Mouse (Mus musculus): ENCODE data around the gene Ugt1a8.

The Ugt1a8 gene

GRCm38 (mm10) chr1:88259643-88260024 lies 172.0 kb downstream of the Ugt1a8 start:
- no peak for DNase-seq (ENCODE audit: low read depth, low spot score)

- peak; percentile 57 for DNase-seq (ENCODE audit: low read depth, low spot score)
Measured at GRCm38 (mm10) chr1:88260114-88260513, 172.5 kb downstream of the Ugt1a8 start.

- peak; percentile 65 for DNase-seq (ENCODE audit: low read depth, low spot score)
Measured at GRCm38 (mm10) chr1:88260604-88261377, 173.2 kb downstream of the Ugt1a8 start.

- peak; percentile 67 for DNase-seq (ENCODE audit: low read depth, low spot score)
Measured at GRCm38 (mm10) chr1:88261706-88262105, 174.1 kb downstream of the Ugt1a8 start.

GRCm38 (mm10) chr1:88262255-88262654 lies 174.6 kb downstream of the Ugt1a8 start:
- DNase-seq (ENCODE audit: low read depth, low spot score) = no peak

- DNase-seq (ENCODE audit: low read depth, low spot score) = no peak
Measured at GRCm38 (mm10) chr1:88262961-88263360, 175.3 kb downstream of the Ugt1a8 start.

GRCm38 (mm10) chr1:88263778-88264177 lies 176.2 kb downstream of the Ugt1a8 start:
- DNase-seq (ENCODE audit: low read depth, low spot score) = no peak

- no peak for DNase-seq (ENCODE audit: low read depth, low spot score)
Measured at GRCm38 (mm10) chr1:88264237-88264868, 176.7 kb downstream of the Ugt1a8 start.

GRCm38 (mm10) chr1:88264869-88265240 lies 177.2 kb downstream of the Ugt1a8 start:
- DNase-seq (ENCODE audit: low read depth, low spot score) = no peak

GRCm38 (mm10) chr1:88266123-88266522 lies 178.5 kb downstream of the Ugt1a8 start:
- DNase-seq (ENCODE audit: low read depth, low spot score) = no peak

- no peak for DNase-seq (ENCODE audit: low read depth, low spot score)
Measured at GRCm38 (mm10) chr1:88267489-88267888, 179.9 kb downstream of the Ugt1a8 start.

- DNase-seq (ENCODE audit: low read depth, low spot score) = no peak
Measured at GRCm38 (mm10) chr1:88268070-88268469, 180.5 kb downstream of the Ugt1a8 start.

All from A20 (cell line).